ENCODE assay signal across 23 mouse cellular contexts in the genomic region with DNA sequence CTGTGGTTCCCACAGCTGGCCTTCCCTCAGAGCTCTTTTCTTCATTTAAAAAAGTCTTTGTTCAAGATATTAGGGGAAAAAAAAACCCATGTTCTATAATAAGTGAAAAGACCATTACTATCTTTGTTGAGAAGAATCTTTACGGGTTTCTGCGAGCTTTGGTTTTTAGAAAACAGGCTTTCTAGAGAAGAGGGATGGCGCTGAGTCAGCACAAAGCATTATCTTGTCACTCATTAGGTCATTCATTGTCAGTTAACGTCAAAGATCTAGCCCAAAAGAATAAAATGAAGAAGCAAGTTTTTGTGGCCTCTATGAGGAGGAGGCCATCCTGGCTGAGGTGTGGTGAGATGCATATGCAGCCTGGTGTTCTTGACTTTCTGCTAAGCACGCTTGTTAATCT.
A peak's percentile ranks its signal among the peaks of the same experiment; 100 is the strongest.
DNase-seq lines count a peak whose midpoint lies in the region; ATAC-seq and TF ChIP-seq lines count a peak whose summit lies in the region.
"Had no signal": no experiment of that assay in that cellular context is flagged by ENCODE, and none has a peak within 500 bp of the region (broad histone marks: within the 10 kb centered on the region; RNA-seq: fewer than 3 reads in every experiment).

No protein-coding gene starts in this region.

- TF ChIP-seq CTCF in liver, adult 2 months (IDR thresholded peaks at IDR 0.05; ENCODE audit: low read depth, low read length), result no peak
- TF ChIP-seq CTCF in CH12.LX (conservative IDR thresholded peaks at IDR 0.05 in 1 of 2, IDR thresholded peaks at IDR 0.05 in 1 of 2; ENCODE audit: low read depth in 2 of 2, low read length in 2 of 2) (no peak), MEL (IDR thresholded peaks at IDR 0.05 in 2 of 3, conservative IDR thresholded peaks at IDR 0.05 in 1 of 3; ENCODE audit: control insufficient read depth in 1 of 3, insufficient read depth in 1 of 3, low read depth in 2 of 3, low read length in 3 of 3, poor library complexity in 1 of 3, severe bottlenecking in 1 of 3) (no peak)
- TF ChIP-seq CTCF in heart, adult 2 months (IDR thresholded peaks at IDR 0.05), result no peak

- TF ChIP-seq RAD21 in CH12.LX (IDR thresholded peaks at IDR 0.05; ENCODE audit: low read depth, low read length), result no peak
- TF ChIP-seq RAD21 in MEL (IDR thresholded peaks at IDR 0.05; ENCODE audit: low read depth, low read length), result no peak

- H3K27ac ChIP-seq in liver, adult 2 months (replicated peaks; ENCODE audit: insufficient read depth, low read depth, low read length), result peak overlapping the region; percentile 68
- no peak overlapping the region for H3K27ac ChIP-seq in liver, embryonic 12.5 days
- H3K27ac ChIP-seq in CH12.LX (ENCODE audit: insufficient read depth, low read depth) (no peak overlapping the region), MEL (ENCODE audit: control insufficient read depth, low read depth, low read length) (no peak overlapping the region)
- H3K27ac ChIP-seq in heart, adult 2 months, result no peak overlapping the region
- H3K27ac ChIP-seq: embryonic facial prominence, embryonic 13.5 days; embryonic facial prominence, embryonic 15.5 days; forebrain, embryonic 10.5 days; forebrain, embryonic 12.5 days had no signal

- H3K9me3 ChIP-seq in liver, embryonic 12.5 days (replicated peaks), result no peaks in the 10 kb centered on the region
- H3K9me3 ChIP-seq in CH12.LX (replicated peaks; ENCODE audit: low read length), result no peaks in the 10 kb centered on the region
- no peaks in the 10 kb centered on the region for H3K9me3 ChIP-seq in MEL (replicated peaks; ENCODE audit: insufficient read depth, low read length)
- H3K9me3 ChIP-seq: embryonic facial prominence, embryonic 13.5 days; embryonic facial prominence, embryonic 15.5 days; forebrain, embryonic 10.5 days; forebrain, embryonic 12.5 days; G1E had no signal

- WGBS in liver, adult 2 months, result 81% methylated on average over 5 of the region's 5 CpGs
- 73% methylated on average over 5 of the region's 5 CpGs for WGBS in liver, embryonic 12.5 days (ENCODE audit: insufficient replicate concordance)
- 91% methylated on average over 5 of the region's 5 CpGs for WGBS in heart, adult 2 months

- H3K27me3 ChIP-seq in liver, adult 2 months (ENCODE audit: control insufficient read depth, insufficient read depth, low read length), result no peaks in the 10 kb centered on the region
- H3K27me3 ChIP-seq in liver, embryonic 12.5 days (replicated peaks), result no peaks in the 10 kb centered on the region
- H3K27me3 ChIP-seq in CH12.LX (replicated peaks), result no peaks in the 10 kb centered on the region
- H3K27me3 ChIP-seq in MEL (ENCODE audit: control insufficient read depth in 1 of 2, insufficient read depth in 2 of 2, low read length in 2 of 2), result no peaks in the 10 kb centered on the region
- no peaks in the 10 kb centered on the region for H3K27me3 ChIP-seq in heart, adult 2 months (ENCODE audit: control insufficient read depth, insufficient read depth, low read length)
- H3K27me3 ChIP-seq: embryonic facial prominence, embryonic 13.5 days; embryonic facial prominence, embryonic 15.5 days; forebrain, embryonic 12.5 days had no signal

- intact Hi-C loops in heart, adult 2 months (cut with DNase I), result no loop called here

- no peak for TF ChIP-seq POLR2A in liver, adult 2 months (IDR thresholded peaks at IDR 0.05; ENCODE audit: extremely low read depth, insufficient read depth, low read length)
- TF ChIP-seq POLR2A in CH12.LX (IDR thresholded peaks at IDR 0.05; ENCODE audit: low read depth, low read length) (no peak), MEL (IDR thresholded peaks at IDR 0.05; ENCODE audit: control insufficient read depth in 1 of 2, insufficient read depth in 1 of 2, low read depth in 1 of 2, low read length in 2 of 2, poor library complexity in 1 of 2) (no peak)
- no peak for TF ChIP-seq POLR2A in heart, adult 2 months (IDR thresholded peaks at IDR 0.05; ENCODE audit: insufficient read depth, low read depth, low read length)

- no peaks in the 10 kb centered on the region for H3K36me3 ChIP-seq in liver, adult 2 months (ENCODE audit: control insufficient read depth, insufficient read depth, low read length)
- peaks cover 4% of the 10 kb centered on the region; the same call in 1 of the 2 replicates for H3K36me3 ChIP-seq in liver, embryonic 12.5 days
- peaks cover 0 to 78% of the 10 kb centered on the region in 2 experiments for H3K36me3 ChIP-seq in CH12.LX (replicated peaks in 1 of 2; ENCODE audit: control insufficient read depth in 1 of 2, insufficient read depth in 1 of 2, low read length in 1 of 2)
- peaks cover 1 to 28% of the 10 kb centered on the region in 2 experiments; a peak in 3 of 4 replicates for H3K36me3 ChIP-seq in MEL (ENCODE audit: control insufficient read depth in 1 of 2, insufficient read depth in 2 of 2, low read length in 2 of 2)
- peaks cover 32% of the 10 kb centered on the region for H3K36me3 ChIP-seq in heart, adult 2 months (ENCODE audit: control insufficient read depth, insufficient read depth, low read length)
- H3K36me3 ChIP-seq: embryonic facial prominence, embryonic 13.5 days; embryonic facial prominence, embryonic 15.5 days; forebrain, embryonic 10.5 days; forebrain, embryonic 12.5 days had no signal

- no peak for TF ChIP-seq EP300 in CH12.LX (IDR thresholded peaks at IDR 0.05; ENCODE audit: low read length)
- TF ChIP-seq EP300 in MEL (IDR thresholded peaks at IDR 0.05; ENCODE audit: low read depth in 1 of 2, low read length in 2 of 2), result no peak
- TF ChIP-seq EP300 in heart, adult 2 months (IDR thresholded peaks at IDR 0.05; ENCODE audit: insufficient read depth, low read depth, low read length), result no peak

- H3K4me3 ChIP-seq in liver, adult 2 months (ENCODE audit: insufficient read depth, low read depth, low read length), result no peak overlapping the region
- H3K4me3 ChIP-seq in liver, embryonic 12.5 days, result no peak overlapping the region
- H3K4me3 ChIP-seq in CH12.LX (replicated peaks in 1 of 3; ENCODE audit: low read depth in 2 of 3, low read length in 2 of 3, poor library complexity in 1 of 3) (no peak overlapping the region), MEL (ENCODE audit: control insufficient read depth in 1 of 2, insufficient read depth in 1 of 2, low read depth in 2 of 2, low read length in 2 of 2) (no peak overlapping the region)
- H3K4me3 ChIP-seq in heart, adult 2 months, result no peak overlapping the region
- H3K4me3 ChIP-seq: embryonic facial prominence, embryonic 13.5 days; embryonic facial prominence, embryonic 15.5 days; erythroblast, embryonic 14.5 days; forebrain, embryonic 10.5 days; forebrain, embryonic 12.5 days had no signal

- no peak overlapping the region for H3K9ac ChIP-seq in liver, adult 2 months (ENCODE audit: low read depth, low read length)
- H3K9ac ChIP-seq in liver, embryonic 12.5 days, result no peak overlapping the region
- no peak overlapping the region for H3K9ac ChIP-seq in CH12.LX (ENCODE audit: insufficient read depth, low read depth)
- H3K9ac ChIP-seq in MEL (ENCODE audit: control insufficient read depth, low read depth, low read length, poor library complexity, severe bottlenecking), result no peak overlapping the region
- no peak overlapping the region for H3K9ac ChIP-seq in heart, adult 2 months (ENCODE audit: low read depth, low read length)
- H3K9ac ChIP-seq: embryonic facial prominence, embryonic 13.5 days; embryonic facial prominence, embryonic 15.5 days; forebrain, embryonic 12.5 days had no signal

- in situ Hi-C loops in CH12.LX (cut with MboI; ENCODE audit: low pct_ligation_motif_present, low pct_unique_long_range_greater_than_20kb, low sequenced_read_pairs), result no loop called here

- ATAC-seq in liver, embryonic 12.5 days, result no peak
- ATAC-seq: forebrain, embryonic 14.5 days; forebrain, embryonic 16.5 days had no signal

- dilution Hi-C loops in CH12.LX (cut with MboI; ENCODE audit: extremely low pct_ligation_motif_present, extremely low pct_unique_long_range_greater_than_20kb, low sequenced_read_pairs), result no loop called here

- H3K79me2 ChIP-seq in liver, adult 2 months (ENCODE audit: control insufficient read depth, insufficient read depth, low read length), result peaks cover 16% of the 10 kb centered on the region; the same call in 1 of the 2 replicates
- H3K79me2 ChIP-seq in CH12.LX (replicated peaks; ENCODE audit: control insufficient read depth, extremely low read depth, insufficient read depth, poor library complexity, severe bottlenecking) (no peaks in the 10 kb centered on the region), MEL (ENCODE audit: control insufficient read depth, insufficient read depth, low read length, poor library complexity) (no peaks in the 10 kb centered on the region)
- peaks cover 3% of the 10 kb centered on the region; the same call in 1 of the 2 replicates for H3K79me2 ChIP-seq in heart, adult 2 months (replicated peaks; ENCODE audit: control insufficient read depth, insufficient read depth, low read length)

- H3K4me1 ChIP-seq in liver, adult 2 months (ENCODE audit: control insufficient read depth, insufficient read depth, low read length), result peaks cover 56% of the 10 kb centered on the region
- peaks cover 40% of the 10 kb centered on the region for H3K4me1 ChIP-seq in liver, embryonic 12.5 days
- H3K4me1 ChIP-seq in CH12.LX (ENCODE audit: control insufficient read depth in 1 of 2, insufficient read depth in 2 of 2) (peaks cover 0 to 25% of the 10 kb centered on the region in 2 experiments; a peak in 1 of 4 replicates), MEL (ENCODE audit: control insufficient read depth in 1 of 2, insufficient read depth in 2 of 2, low read length in 2 of 2) (peaks cover 15 to 17% of the 10 kb centered on the region in 2 experiments)
- peaks cover 27% of the 10 kb centered on the region for H3K4me1 ChIP-seq in heart, adult 2 months (ENCODE audit: control insufficient read depth, insufficient read depth, low read length)

- H3K4me2 ChIP-seq in liver, embryonic 12.5 days, result no peak overlapping the region
- H3K4me2 ChIP-seq in CH12.LX (ENCODE audit: insufficient read depth, low read depth, poor library complexity, severe bottlenecking), result no peak overlapping the region
- H3K4me2 ChIP-seq: embryonic facial prominence, embryonic 13.5 days; embryonic facial prominence, embryonic 15.5 days; forebrain, embryonic 12.5 days had no signal

- no peak for DNase-seq in liver, adult 2 months (ENCODE audit: extremely low read depth, low read depth, low spot score)
- DNase-seq in CH12.LX (ENCODE audit: extremely low read depth) (no peak), MEL (ENCODE audit: low read depth, low spot score) (no peak)
- no peak for DNase-seq in heart, adult 2 months
- DNase-seq: adrenal gland, adult 2 months; adrenal gland, postnatal 10 days; adrenal gland, postnatal 25 days; cerebellum, adult 11 months; cerebellum, adult 18-20 months; cerebellum, adult 8-10 months; cerebellum, adult 9-11 months; cerebellum, postnatal 14 days; cerebellum, postnatal 36 days; embryo, embryonic 11 days had no signal

TF ChIP-seq in CH12.LX, 34 proteins besides CTCF, POLR2A, EP300 and RAD21 (continues in another document):
- TF ChIP-seq MAFK (IDR thresholded peaks at IDR 0.05; ENCODE audit: insufficient replicate concordance, low read length) (peak; percentile 93), CHD2 (IDR thresholded peaks at IDR 0.05; ENCODE audit: low read length) (no peak)

TF ChIP-seq in MEL, 35 proteins besides CTCF, POLR2A, EP300 and RAD21:
- no peak for TF ChIP-seq USF1 (IDR thresholded peaks at IDR 0.05; ENCODE audit: low read depth, low read length)
- TF ChIP-seq MAFK (IDR thresholded peaks at IDR 0.05; ENCODE audit: borderline replicate concordance, low read depth, low read length), result peak; percentile 92
